Mouse (Mus musculus): ENCODE data around the gene Bbx. TPM values are rescaled to one million over a fixed set of nuclear protein-coding genes. Genes with fewer than 3 reads are reported as not detected.

Bbx gene
- total and polyA plus RNA-seq, 3 experiments: 20.6 to 26.2 (median 21.6) TPM

DNA sequence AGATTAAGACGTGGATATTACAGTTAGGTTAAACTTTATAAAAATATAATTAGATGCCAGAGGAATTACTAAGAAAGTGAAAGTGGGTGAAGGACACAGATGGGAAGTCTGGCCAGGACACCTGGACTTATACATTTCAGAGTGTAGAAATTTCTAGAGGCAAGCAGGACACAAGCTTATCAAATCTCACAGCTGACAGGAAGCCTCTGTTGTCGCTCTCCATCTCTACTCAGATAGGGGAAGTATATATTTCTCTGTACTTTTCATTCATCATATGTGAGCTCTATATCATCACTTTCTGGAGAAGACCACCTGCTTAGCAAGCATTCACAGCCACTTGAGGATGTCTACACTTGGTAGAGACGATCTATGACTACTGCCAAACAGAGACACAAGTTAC is 113.9 kb downstream of the Bbx start:
- H3K27me3 ChIP-seq (replicated peaks): no peaks in the 10 kb centered on the region

GRCm38 (mm10) chr16:50315349-50315969 is 116.7 kb downstream of the Bbx start:
- Histone ChIP-seq H3K9me3 (replicated peaks; ENCODE audit: low read length) (no peaks in the 10 kb centered on the region), H3K4me3 (replicated peaks in 1 of 3; ENCODE audit: low read depth in 2 of 3, low read length in 2 of 3, poor library complexity in 1 of 3) (no peak overlapping the region), H3K27ac (ENCODE audit: insufficient read depth, low read depth) (no peak overlapping the region), H3K79me2 (replicated peaks; ENCODE audit: control insufficient read depth, extremely low read depth, insufficient read depth, poor library complexity, severe bottlenecking) (peaks cover 5% of the 10 kb centered on the region; the same call in 1 of the 2 replicates), H3K27me3 (replicated peaks) (no peaks in the 10 kb centered on the region), H3K4me2 (ENCODE audit: insufficient read depth, low read depth, poor library complexity, severe bottlenecking) (no peak overlapping the region), H3K9ac (ENCODE audit: insufficient read depth, low read depth) (no peak overlapping the region), H3K4me1 (ENCODE audit: control insufficient read depth in 1 of 2, insufficient read depth in 2 of 2) (peaks cover 0 to 9% of the 10 kb centered on the region in 2 experiments; a peak in 2 of 4 replicates), H3K36me3 (replicated peaks in 1 of 2; ENCODE audit: control insufficient read depth in 1 of 2, insufficient read depth in 1 of 2, low read length in 1 of 2) (peaks cover 0 to 30% of the 10 kb centered on the region in 2 experiments)
- DNase-seq (ENCODE audit: extremely low read depth): no peak
- dilution Hi-C loops (cut with MboI; ENCODE audit: extremely low pct_ligation_motif_present, extremely low pct_unique_long_range_greater_than_20kb, low sequenced_read_pairs): no loop called here
- TF ChIP-seq IRF4 (IDR thresholded peaks at IDR 0.05; ENCODE audit: low read depth, low read length) (no peak), ELF1 (IDR thresholded peaks at IDR 0.05; ENCODE audit: low read depth, low read length) (no peak), ZNF384 (IDR thresholded peaks at IDR 0.05; ENCODE audit: low read depth, low read length) (no peak), SMC3 (IDR thresholded peaks at IDR 0.05; ENCODE audit: low read depth, low read length) (no peak), MEF2A (IDR thresholded peaks at IDR 0.05; ENCODE audit: borderline replicate concordance, low read depth, low read length) (no peak), RAD21 (IDR thresholded peaks at IDR 0.05; ENCODE audit: low read depth, low read length) (peak; percentile 13), E2F4 (IDR thresholded peaks at IDR 0.05; ENCODE audit: insufficient replicate concordance, low read depth, low read length) (no peak), TBP (conservative IDR thresholded peaks at IDR 0.05; ENCODE audit: low read depth, low read length) (no peak), NELFE (IDR thresholded peaks at IDR 0.05; ENCODE audit: low read depth, low read length) (no peak), MYC (IDR thresholded peaks at IDR 0.05; ENCODE audit: low read depth, low read length) (no peak), JUN (IDR thresholded peaks at IDR 0.05; ENCODE audit: insufficient read depth, low read depth, low read length) (no peak), POLR2AphosphoS2 (IDR thresholded peaks at IDR 0.05; ENCODE audit: low read depth, low read length) (no peak), CTCF (conservative IDR thresholded peaks at IDR 0.05 in 1 of 2, IDR thresholded peaks at IDR 0.05 in 1 of 2; ENCODE audit: low read depth in 2 of 2, low read length in 2 of 2) (peak in 1 of 2 experiments; percentile 35; a peak in 2 of 4 replicates), MXI1 (IDR thresholded peaks at IDR 0.05; ENCODE audit: low read depth, low read length) (no peak), USF1 (IDR thresholded peaks at IDR 0.05; ENCODE audit: low read depth, low read length) (no peak)
- in situ Hi-C loops (cut with MboI; ENCODE audit: low pct_ligation_motif_present, low pct_unique_long_range_greater_than_20kb, low sequenced_read_pairs): no loop called here

More for the DNA sequence above, 113.9 kb downstream of the Bbx start:
- peaks cover 0 to 19% of the 10 kb centered on the region in 2 experiments for H3K36me3 ChIP-seq (replicated peaks in 1 of 2; ENCODE audit: control insufficient read depth in 1 of 2, insufficient read depth in 1 of 2, low read length in 1 of 2)
- no peak overlapping the region for H3K4me2 ChIP-seq (ENCODE audit: insufficient read depth, low read depth, poor library complexity, severe bottlenecking)
- no peak overlapping the region for H3K27ac ChIP-seq (ENCODE audit: insufficient read depth, low read depth)
- in situ Hi-C loops (cut with MboI; ENCODE audit: low pct_ligation_motif_present, low pct_unique_long_range_greater_than_20kb, low sequenced_read_pairs): no loop called here
- dilution Hi-C loops (cut with MboI; ENCODE audit: extremely low pct_ligation_motif_present, extremely low pct_unique_long_range_greater_than_20kb, low sequenced_read_pairs): no loop called here
- peaks cover 0 to 17% of the 10 kb centered on the region in 2 experiments; a peak in 2 of 4 replicates for H3K4me1 ChIP-seq (ENCODE audit: control insufficient read depth in 1 of 2, insufficient read depth in 2 of 2)
- DNase-seq (ENCODE audit: extremely low read depth): no peak
- H3K79me2 ChIP-seq (replicated peaks; ENCODE audit: control insufficient read depth, extremely low read depth, insufficient read depth, poor library complexity, severe bottlenecking): peaks cover 5% of the 10 kb centered on the region; the same call in 1 of the 2 replicates
- TF ChIP-seq TBP (conservative IDR thresholded peaks at IDR 0.05; ENCODE audit: low read depth, low read length) (no peak), RCOR1 (conservative IDR thresholded peaks at IDR 0.05; ENCODE audit: low read depth, low read length) (no peak), GABPA (IDR thresholded peaks at IDR 0.05; ENCODE audit: insufficient replicate concordance, low read depth, low read length) (no peak), UBTF (IDR thresholded peaks at IDR 0.05; ENCODE audit: low read depth, low read length) (no peak), NRF1 (IDR thresholded peaks at IDR 0.05; ENCODE audit: low read depth, low read length) (no peak), USF1 (IDR thresholded peaks at IDR 0.05; ENCODE audit: low read depth, low read length) (no peak), SIN3A (IDR thresholded peaks at IDR 0.05; ENCODE audit: low read length) (no peak), CHD1 (IDR thresholded peaks at IDR 0.05; ENCODE audit: low read depth, low read length) (no peak), MEF2A (IDR thresholded peaks at IDR 0.05; ENCODE audit: borderline replicate concordance, low read depth, low read length) (no peak), JUN (IDR thresholded peaks at IDR 0.05; ENCODE audit: insufficient read depth, low read depth, low read length) (no peak)
- no peak overlapping the region for H3K9ac ChIP-seq (ENCODE audit: insufficient read depth, low read depth)
- H3K4me3 ChIP-seq (replicated peaks in 1 of 3; ENCODE audit: low read depth in 2 of 3, low read length in 2 of 3, poor library complexity in 1 of 3): no peak overlapping the region
- H3K9me3 ChIP-seq (replicated peaks; ENCODE audit: low read length): no peaks in the 10 kb centered on the region
